Mouse (Mus musculus): ENCODE data around the gene Ptpre. TPM values are rescaled to one million over a fixed set of nuclear protein-coding genes. Genes with fewer than 3 reads are reported as not detected.
"Not testable (repeated sequence)": the region's sequence is repeated elsewhere in the genome, so short reads cannot be mapped to it uniquely, and the experiment has no call there.

The Ptpre gene
- polyA plus RNA-seq, 1 experiment from 2014 or later, result 2.7 TPM

DNA sequence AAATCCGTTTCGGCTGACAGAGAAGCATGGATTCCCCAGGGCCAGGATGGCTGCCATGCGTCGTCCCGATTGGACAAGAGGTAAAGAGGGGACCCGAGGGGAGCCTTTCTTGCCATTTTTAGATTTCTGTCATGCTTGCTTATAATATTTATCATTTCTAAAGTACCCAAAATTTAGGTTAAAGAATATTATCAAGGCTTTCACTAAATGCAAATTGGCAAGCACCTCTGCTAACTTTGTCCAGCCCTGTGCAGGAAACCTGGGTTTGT is 68.5 kb downstream of the Ptpre start:
- Histone ChIP-seq H3K4me3 (no peak overlapping the region), H3K9ac (no peak overlapping the region), H3K27ac (ENCODE audit: poor library complexity, severe bottlenecking) (peak overlapping the region; percentile 79), H3K36me3 (no peaks in the 10 kb centered on the region), H3K4me2 (no peak overlapping the region), H3K9me3 (replicated peaks) (no peaks in the 10 kb centered on the region), H3K4me1 (replicated peaks) (peaks cover 46% of the 10 kb centered on the region), H3K27me3 (replicated peaks) (peaks cover 10% of the 10 kb centered on the region; the same call in 1 of the 2 replicates)
- ATAC-seq (ENCODE audit: insufficient number of reproducible peaks, low FRiP score), result no peak
- 70% methylated on average over 6 of the region's 6 CpGs for WGBS

DNA sequence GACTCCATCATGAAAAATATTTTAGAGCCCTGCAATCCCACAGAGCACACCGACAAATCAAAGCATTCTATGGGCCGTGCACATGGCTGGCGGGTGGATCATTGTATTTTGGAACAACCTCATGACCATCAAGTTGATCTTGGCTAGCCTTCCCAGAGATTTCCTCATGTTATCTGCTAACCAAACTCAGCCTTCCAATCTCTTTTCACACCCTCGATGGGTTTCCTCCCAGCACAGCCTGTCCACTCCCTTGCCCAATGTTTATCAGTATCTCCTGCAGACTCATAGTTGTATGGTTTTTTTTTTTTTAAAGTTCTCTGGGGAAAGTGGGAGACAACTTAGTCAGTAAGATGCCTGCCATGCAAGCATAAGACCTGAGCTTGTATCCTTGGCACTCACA is 70.9 kb downstream of the Ptpre start:
- 0 out of 2 replicates have a peak, but pooled peaks have one; percentile 37 for ATAC-seq (ENCODE audit: insufficient number of reproducible peaks, low FRiP score)

DNA sequence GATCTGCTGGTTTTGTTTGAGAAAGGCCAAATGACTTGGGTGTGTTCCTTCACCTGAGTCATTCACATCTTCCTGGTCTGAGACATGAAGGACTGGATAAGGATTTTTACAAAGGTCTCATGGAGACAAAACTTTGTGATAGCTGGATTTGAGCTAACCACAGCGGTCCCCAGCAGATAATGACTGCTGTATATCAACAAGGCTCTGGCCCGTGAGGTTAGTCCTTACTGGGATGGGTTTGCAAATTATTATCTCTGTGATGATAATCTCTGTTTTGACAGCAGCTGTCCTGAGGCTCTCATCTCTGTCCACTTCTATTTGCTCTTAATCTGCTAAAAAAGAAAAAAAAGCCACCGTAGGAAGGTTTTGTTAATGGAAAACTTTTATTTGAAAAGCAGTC is 71.7 kb downstream of the Ptpre start:
- no peak for ATAC-seq (ENCODE audit: insufficient number of reproducible peaks, low FRiP score)
- Histone ChIP-seq H3K36me3 (no peaks in the 10 kb centered on the region), H3K9me3 (replicated peaks) (peaks cover 2% of the 10 kb centered on the region; the same call in 1 of the 2 replicates), H3K9ac (no peak overlapping the region), H3K4me1 (replicated peaks) (peaks cover 34% of the 10 kb centered on the region), H3K4me3 (no peak overlapping the region), H3K4me2 (no peak overlapping the region), H3K27me3 (replicated peaks) (peaks cover 11% of the 10 kb centered on the region; the same call in 1 of the 2 replicates), H3K27ac (ENCODE audit: poor library complexity, severe bottlenecking) (peak overlapping the region; percentile 27; the same call in 1 of the 2 replicates)
- WGBS, result 22% methylated on average over 3 of the region's 3 CpGs

More for the DNA sequence above, 70.9 kb downstream of the Ptpre start:
- H3K9ac ChIP-seq, result no peak overlapping the region
- H3K27ac ChIP-seq (ENCODE audit: poor library complexity, severe bottlenecking), result 0 out of 2 replicates have a peak overlapping the region, but pooled peaks have one; percentile 27
- no peaks in the 10 kb centered on the region for H3K36me3 ChIP-seq
- H3K9me3 ChIP-seq (replicated peaks), result no peaks in the 10 kb centered on the region
- WGBS, result 41% methylated on average over 4 of the region's 4 CpGs
- H3K4me2 ChIP-seq, result no peak overlapping the region
- H3K4me1 ChIP-seq (replicated peaks), result peaks cover 39% of the 10 kb centered on the region
- H3K4me3 ChIP-seq, result no peak overlapping the region
- H3K27me3 ChIP-seq (replicated peaks), result peaks cover 19% of the 10 kb centered on the region; the same call in 1 of the 2 replicates

DNA sequence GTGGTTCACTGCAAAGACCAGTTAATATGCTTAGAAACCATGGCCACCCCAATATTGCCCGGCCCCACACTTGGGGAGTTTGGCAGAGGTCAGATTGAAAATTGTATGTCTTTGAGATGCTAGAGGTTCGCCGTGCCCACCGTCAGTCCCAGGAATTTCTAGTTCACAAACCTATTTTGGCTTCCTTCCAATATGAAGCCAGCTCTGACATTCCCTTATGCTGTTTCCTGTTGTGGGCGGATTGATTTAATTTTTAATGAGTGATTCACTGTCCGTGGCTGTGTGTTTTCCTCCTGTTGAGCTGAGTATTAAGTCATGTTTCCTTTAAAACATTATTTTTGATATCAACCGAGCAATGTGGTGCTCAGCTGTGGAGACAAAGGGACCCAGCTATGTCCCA is 72.4 kb downstream of the Ptpre start:
- H3K4me3 ChIP-seq, result no peak overlapping the region
- ATAC-seq (ENCODE audit: insufficient number of reproducible peaks, low FRiP score), result no peak
- H3K9me3 ChIP-seq (replicated peaks), result peaks cover 5% of the 10 kb centered on the region; the same call in 1 of the 2 replicates
- H3K27me3 ChIP-seq (replicated peaks), result peaks cover 11% of the 10 kb centered on the region; the same call in 1 of the 2 replicates
- no peak overlapping the region for H3K9ac ChIP-seq
- no peak overlapping the region for H3K27ac ChIP-seq (ENCODE audit: poor library complexity, severe bottlenecking)
- peaks cover 30% of the 10 kb centered on the region for H3K4me1 ChIP-seq (replicated peaks)
- no peaks in the 10 kb centered on the region for H3K36me3 ChIP-seq
- peak overlapping the region; percentile 32; the same call in 1 of the 2 replicates for H3K4me2 ChIP-seq
- WGBS, result 43% methylated on average over 7 of the region's 7 CpGs

DNA sequence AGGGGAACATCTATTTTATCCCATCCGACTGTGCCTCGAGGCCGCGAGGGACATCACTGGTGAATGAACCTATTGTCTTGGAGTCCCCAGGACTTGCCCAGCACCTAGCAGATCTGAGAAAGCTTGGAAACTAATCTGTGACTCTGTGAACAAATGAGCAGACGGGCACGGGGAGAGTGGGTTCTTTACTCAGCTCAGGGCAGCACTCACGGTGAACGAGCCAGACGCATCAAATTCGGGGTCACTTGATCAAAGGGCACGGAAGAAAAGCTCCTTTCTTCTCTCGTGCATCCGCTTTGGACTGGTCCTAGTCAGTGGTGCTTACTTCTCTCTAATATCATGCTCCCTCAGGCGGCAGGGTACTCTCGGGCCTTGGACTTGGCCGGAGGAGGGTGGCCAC is 75.0 kb downstream of the Ptpre start:
- H3K27ac ChIP-seq (ENCODE audit: poor library complexity, severe bottlenecking), result no peak overlapping the region
- 84% methylated on average over 16 of the region's 16 CpGs for WGBS
- peaks cover 7% of the 10 kb centered on the region; the same call in 1 of the 2 replicates for H3K9me3 ChIP-seq (replicated peaks)
- peaks cover 11% of the 10 kb centered on the region; the same call in 1 of the 2 replicates for H3K27me3 ChIP-seq (replicated peaks)
- H3K9ac ChIP-seq, result no peak overlapping the region
- no peak overlapping the region for H3K4me2 ChIP-seq
- no peaks in the 10 kb centered on the region for H3K36me3 ChIP-seq
- H3K4me3 ChIP-seq, result no peak overlapping the region
- no peak for ATAC-seq (ENCODE audit: insufficient number of reproducible peaks, low FRiP score)
- peaks cover 16% of the 10 kb centered on the region for H3K4me1 ChIP-seq (replicated peaks)

DNA sequence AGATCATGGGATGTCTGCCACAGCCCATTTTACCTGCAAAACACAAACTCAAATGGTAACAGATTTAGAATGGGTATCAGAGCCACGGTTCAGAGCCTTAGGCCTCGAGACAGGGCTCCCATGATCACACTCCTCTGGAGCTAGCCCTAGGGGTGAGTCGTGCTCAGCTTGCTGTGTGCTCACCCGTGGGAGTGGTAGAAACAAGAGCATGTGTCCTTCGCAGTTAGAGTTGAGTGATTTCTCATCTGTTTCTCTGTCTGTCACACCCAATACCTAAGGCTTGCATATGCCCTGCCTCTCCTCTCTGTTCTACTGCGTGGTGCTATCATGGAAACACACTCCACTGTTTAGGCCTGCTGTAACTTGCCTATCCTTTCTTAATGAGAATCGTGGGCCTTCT is 75.5 kb downstream of the Ptpre start:
- H3K4me1 ChIP-seq (replicated peaks), result peaks cover 16% of the 10 kb centered on the region
- no peak for ATAC-seq (ENCODE audit: insufficient number of reproducible peaks, low FRiP score)
- no peak overlapping the region for H3K4me3 ChIP-seq
- no peak overlapping the region for H3K27ac ChIP-seq (ENCODE audit: poor library complexity, severe bottlenecking)
- no peaks in the 10 kb centered on the region for H3K36me3 ChIP-seq
- H3K9me3 ChIP-seq (replicated peaks), result peaks cover 8% of the 10 kb centered on the region; the same call in 1 of the 2 replicates
- H3K4me2 ChIP-seq, result no peak overlapping the region
- H3K27me3 ChIP-seq (replicated peaks), result peaks cover 11% of the 10 kb centered on the region
- 70% methylated on average over 7 of the region's 7 CpGs for WGBS
- H3K9ac ChIP-seq, result no peak overlapping the region

DNA sequence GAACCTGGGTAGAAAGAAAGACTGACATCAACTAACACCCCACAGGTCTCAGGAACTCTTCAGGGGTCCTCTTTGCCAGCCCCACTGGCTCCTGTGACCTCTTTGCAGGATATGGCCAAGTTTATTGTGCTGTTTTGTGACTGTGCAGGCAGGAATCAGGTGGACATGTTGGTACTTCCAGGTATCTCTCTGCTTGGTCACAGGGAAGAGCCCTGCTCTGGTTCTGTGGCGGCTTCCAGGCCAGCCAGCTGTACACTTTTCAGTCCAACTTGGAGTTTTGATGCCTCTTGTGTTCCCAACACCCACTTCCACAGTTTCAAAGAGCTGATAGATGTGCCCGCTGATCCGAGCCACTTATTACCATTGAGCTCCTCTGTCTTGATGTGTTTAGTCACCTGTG is 76.1 kb downstream of the Ptpre start:
- Histone ChIP-seq H3K9me3 (replicated peaks) (peaks cover 8% of the 10 kb centered on the region; the same call in 1 of the 2 replicates), H3K27ac (ENCODE audit: poor library complexity, severe bottlenecking) (no peak overlapping the region), H3K4me3 (no peak overlapping the region), H3K27me3 (replicated peaks) (peaks cover 11% of the 10 kb centered on the region), H3K36me3 (no peaks in the 10 kb centered on the region), H3K4me1 (replicated peaks) (peaks cover 16% of the 10 kb centered on the region), H3K9ac (no peak overlapping the region), H3K4me2 (no peak overlapping the region)
- ATAC-seq (ENCODE audit: insufficient number of reproducible peaks, low FRiP score), result no peak
- WGBS, result 91% methylated on average over 3 of the region's 3 CpGs

DNA sequence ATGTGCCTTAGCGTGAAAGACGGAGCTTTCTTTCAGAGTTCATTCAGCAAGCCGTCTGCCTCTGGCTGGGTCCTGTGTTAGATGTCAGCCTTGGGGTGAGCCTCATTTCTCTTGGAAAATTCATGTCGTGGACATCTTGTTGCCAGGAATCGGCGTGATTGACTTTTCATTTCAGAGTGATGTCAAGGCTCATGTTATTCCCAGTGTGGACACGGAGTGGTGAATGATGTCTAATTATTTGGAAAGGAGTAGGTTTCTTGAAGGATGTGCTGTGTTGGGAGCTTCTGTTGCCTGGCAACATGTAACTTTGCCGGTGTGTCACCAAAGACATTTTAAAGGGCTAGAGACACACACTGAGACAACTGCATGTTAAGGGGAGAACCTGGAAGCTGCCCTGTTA is 77.6 kb downstream of the Ptpre start:
- WGBS, result 84% methylated on average over 8 of the region's 8 CpGs
- peaks cover 6% of the 10 kb centered on the region for H3K4me1 ChIP-seq (replicated peaks)
- no peak for ATAC-seq (ENCODE audit: insufficient number of reproducible peaks, low FRiP score)

DNA sequence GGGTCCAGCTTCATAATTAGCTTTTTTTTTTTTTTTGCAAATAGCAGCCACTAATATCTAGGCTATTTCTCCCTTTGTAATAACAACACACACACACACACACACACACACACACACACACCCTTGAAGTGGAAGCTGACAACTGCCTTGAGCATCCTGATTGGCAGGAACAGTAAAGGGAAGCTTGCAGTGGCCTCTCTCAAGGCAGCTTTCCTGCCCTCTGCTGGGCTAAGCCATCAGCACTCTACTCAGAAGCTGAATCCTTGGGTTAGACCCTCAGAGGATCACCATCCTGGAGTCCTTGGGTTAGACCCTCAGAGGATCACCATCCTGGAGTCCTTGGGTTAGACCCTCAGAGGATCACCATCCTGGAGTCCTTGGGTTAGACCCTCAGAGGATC is 79.2 kb downstream of the Ptpre start:
- not testable (repeated sequence) for H3K27ac ChIP-seq (ENCODE audit: poor library complexity, severe bottlenecking); H3K36me3 ChIP-seq; H3K4me2 ChIP-seq; ATAC-seq (ENCODE audit: insufficient number of reproducible peaks, low FRiP score); H3K4me3 ChIP-seq; H3K27me3 ChIP-seq (replicated peaks); H3K9ac ChIP-seq; H3K4me1 ChIP-seq (replicated peaks); H3K9me3 ChIP-seq (replicated peaks)

More for the DNA sequence above, 77.6 kb downstream of the Ptpre start:
- H3K9ac ChIP-seq, result no peak overlapping the region
- no peaks in the 10 kb centered on the region for H3K36me3 ChIP-seq
- no peak overlapping the region for H3K4me3 ChIP-seq
- peaks cover 8% of the 10 kb centered on the region; the same call in 1 of the 2 replicates for H3K9me3 ChIP-seq (replicated peaks)
- H3K27me3 ChIP-seq (replicated peaks), result peaks cover 11% of the 10 kb centered on the region
- no peak overlapping the region for H3K27ac ChIP-seq (ENCODE audit: poor library complexity, severe bottlenecking)
- no peak overlapping the region for H3K4me2 ChIP-seq

DNA sequence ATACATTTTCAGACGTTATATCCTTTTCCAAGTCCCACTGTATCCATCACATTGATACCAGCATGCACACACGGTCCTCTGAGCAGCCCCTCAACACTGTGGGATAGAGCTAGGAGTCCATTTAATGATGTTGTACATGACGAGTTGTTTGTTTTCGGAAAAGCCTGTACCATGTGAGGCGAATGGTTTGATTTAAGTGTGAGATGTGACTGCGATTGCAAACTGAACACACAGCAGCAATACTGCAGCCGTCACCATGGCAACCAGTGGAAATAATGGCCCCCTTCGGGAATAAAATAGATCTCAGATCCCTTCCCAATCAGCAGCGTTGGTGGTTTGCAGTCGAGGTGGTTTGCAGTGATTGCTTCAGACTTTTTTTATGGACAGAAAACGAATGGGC is 80.5 kb downstream of the Ptpre start:
- Histone ChIP-seq H3K4me1 (replicated peaks) (no peaks in the 10 kb centered on the region), H3K9ac (no peak overlapping the region), H3K27ac (ENCODE audit: poor library complexity, severe bottlenecking) (no peak overlapping the region), H3K36me3 (no peaks in the 10 kb centered on the region), H3K4me2 (no peak overlapping the region), H3K4me3 (no peak overlapping the region), H3K9me3 (replicated peaks) (peaks cover 8% of the 10 kb centered on the region; the same call in 1 of the 2 replicates), H3K27me3 (replicated peaks) (peaks cover under 1% of the 10 kb centered on the region)
- no peak for ATAC-seq (ENCODE audit: insufficient number of reproducible peaks, low FRiP score)
- WGBS, result 75% methylated on average over 11 of the region's 11 CpGs

DNA sequence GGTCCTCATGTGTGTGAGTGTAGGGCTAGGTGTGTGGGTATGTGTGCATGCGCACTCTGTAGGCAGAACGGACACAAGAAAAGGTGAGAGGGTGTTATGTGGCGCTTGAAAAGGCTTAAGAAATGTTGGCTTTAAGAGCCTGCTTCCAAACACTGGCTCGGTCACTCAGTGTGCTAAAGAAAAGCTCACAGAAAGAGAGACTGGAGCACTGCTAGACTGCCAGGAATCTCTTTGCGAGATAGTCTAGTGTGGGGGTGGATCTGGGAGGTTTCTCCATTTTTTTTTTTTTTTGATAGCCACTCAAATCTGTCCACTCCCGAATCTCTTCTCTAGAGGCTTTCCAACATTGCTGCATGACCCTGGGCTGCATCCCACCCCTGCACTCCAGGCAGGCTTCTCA is 84.4 kb downstream of the Ptpre start:
- H3K4me3 ChIP-seq, result no peak overlapping the region
- WGBS, result 54% methylated on average over 6 of the region's 6 CpGs
- no peak overlapping the region for H3K9ac ChIP-seq
- H3K27me3 ChIP-seq (replicated peaks), result no peaks in the 10 kb centered on the region; the same call in 1 of the 2 replicates
- H3K27ac ChIP-seq (ENCODE audit: poor library complexity, severe bottlenecking), result no peak overlapping the region
- H3K36me3 ChIP-seq, result no peaks in the 10 kb centered on the region
- no peak for ATAC-seq (ENCODE audit: insufficient number of reproducible peaks, low FRiP score)
- H3K4me1 ChIP-seq (replicated peaks), result no peaks in the 10 kb centered on the region
- peaks cover 8% of the 10 kb centered on the region; the same call in 1 of the 2 replicates for H3K9me3 ChIP-seq (replicated peaks)
- H3K4me2 ChIP-seq, result no peak overlapping the region

DNA sequence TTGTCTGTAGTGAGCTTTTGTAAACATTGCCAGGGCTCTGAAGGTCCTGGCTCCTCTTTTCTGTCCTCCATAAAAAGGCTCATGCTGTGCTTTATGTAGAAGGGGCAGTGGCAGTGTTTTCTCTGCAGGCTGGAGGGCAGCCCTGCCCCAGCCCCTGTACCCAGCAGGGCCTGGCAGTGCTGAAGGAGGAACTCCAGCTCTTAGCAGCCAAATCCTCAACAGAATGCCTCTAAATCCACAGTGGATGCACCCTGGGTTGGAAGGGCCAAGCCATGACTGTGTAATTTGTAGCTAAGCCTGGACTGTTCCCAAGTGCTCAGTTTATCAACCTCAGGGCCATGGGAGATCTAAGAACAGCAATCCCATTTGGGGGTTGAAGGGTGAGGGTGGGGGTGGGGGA is 85.0 kb downstream of the Ptpre start:
- Histone ChIP-seq H3K27ac (ENCODE audit: poor library complexity, severe bottlenecking) (no peak overlapping the region), H3K36me3 (no peaks in the 10 kb centered on the region), H3K4me2 (no peak overlapping the region), H3K9ac (no peak overlapping the region), H3K4me3 (no peak overlapping the region), H3K9me3 (replicated peaks) (peaks cover 6% of the 10 kb centered on the region; the same call in 1 of the 2 replicates), H3K4me1 (replicated peaks) (no peaks in the 10 kb centered on the region), H3K27me3 (replicated peaks) (peaks cover under 1% of the 10 kb centered on the region; the same call in 1 of the 2 replicates)
- no peak for ATAC-seq (ENCODE audit: insufficient number of reproducible peaks, low FRiP score)

Data from heart, embryonic 12.5 days (tissue).